Mouse (Mus musculus): ENCODE results near the gene Slc44a1.

- TF ChIP-seq CTCF (IDR thresholded peaks at IDR 0.05; ENCODE audit: extremely low read depth, insufficient read depth, low read length), result no peak
- TF ChIP-seq POLR2A (IDR thresholded peaks at IDR 0.05; ENCODE audit: extremely low read depth, insufficient read depth, low read length), result no peak
Measured at GRCm38 (mm10) chr4:53637269-53637909, 197.2 kb downstream of the Slc44a1 start.
